Mouse (Mus musculus): ENCODE measurements around the gene Bicdl2. TPM values are rescaled to one million over a fixed set of nuclear protein-coding genes. Genes with fewer than 3 reads are reported as not detected.

Bicdl2 gene
- total RNA-seq, 2 experiments from 2014 or later = not detected

- DNase-seq = peak; percentile 41
Observed at GRCm38 (mm10) chr17:23674271-23674952, 14.1 kb downstream of the Bicdl2 start.

- DNase-seq = peak; percentile 82
Observed at GRCm38 (mm10) chr17:23675127-23675526, 14.8 kb downstream of the Bicdl2 start.

GRCm38 (mm10) chr17:23675564-23676281, 15.4 kb downstream of the Bicdl2 start:
- DNase-seq = peak; percentile 83

GRCm38 (mm10) chr17:23676473-23677031, 16.2 kb downstream of the Bicdl2 start:
- DNase-seq = peak; percentile 85

DNA sequence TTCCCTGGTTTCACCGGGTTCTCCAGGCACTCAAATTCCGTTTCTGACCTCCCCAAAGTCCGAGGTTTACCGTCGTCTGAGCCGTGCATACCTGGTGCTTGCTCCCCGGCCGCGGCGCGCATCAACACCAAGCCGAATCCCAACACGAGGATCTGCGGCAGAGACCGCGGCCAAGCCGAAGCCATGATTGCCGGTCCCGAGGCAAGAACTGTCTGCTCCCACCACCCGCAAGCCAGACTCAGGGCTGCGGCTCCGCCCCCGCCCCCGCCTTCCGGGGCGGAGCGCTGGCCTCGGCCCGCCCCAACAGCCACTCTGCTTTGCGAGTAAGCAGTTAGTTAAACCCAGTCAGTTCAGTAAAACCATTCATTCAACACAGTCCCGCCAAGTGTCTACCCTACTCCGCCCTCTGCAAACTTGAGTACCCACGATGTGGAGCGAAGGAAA, 17.0 kb downstream of the Bicdl2 start, which contains the start of gene Tnfrsf12a:
Tnfrsf12a (minus strand) TSS at position 233 of the 444 bp plus-strand sequence.
- DNase-seq = peak; percentile 92

DNA sequence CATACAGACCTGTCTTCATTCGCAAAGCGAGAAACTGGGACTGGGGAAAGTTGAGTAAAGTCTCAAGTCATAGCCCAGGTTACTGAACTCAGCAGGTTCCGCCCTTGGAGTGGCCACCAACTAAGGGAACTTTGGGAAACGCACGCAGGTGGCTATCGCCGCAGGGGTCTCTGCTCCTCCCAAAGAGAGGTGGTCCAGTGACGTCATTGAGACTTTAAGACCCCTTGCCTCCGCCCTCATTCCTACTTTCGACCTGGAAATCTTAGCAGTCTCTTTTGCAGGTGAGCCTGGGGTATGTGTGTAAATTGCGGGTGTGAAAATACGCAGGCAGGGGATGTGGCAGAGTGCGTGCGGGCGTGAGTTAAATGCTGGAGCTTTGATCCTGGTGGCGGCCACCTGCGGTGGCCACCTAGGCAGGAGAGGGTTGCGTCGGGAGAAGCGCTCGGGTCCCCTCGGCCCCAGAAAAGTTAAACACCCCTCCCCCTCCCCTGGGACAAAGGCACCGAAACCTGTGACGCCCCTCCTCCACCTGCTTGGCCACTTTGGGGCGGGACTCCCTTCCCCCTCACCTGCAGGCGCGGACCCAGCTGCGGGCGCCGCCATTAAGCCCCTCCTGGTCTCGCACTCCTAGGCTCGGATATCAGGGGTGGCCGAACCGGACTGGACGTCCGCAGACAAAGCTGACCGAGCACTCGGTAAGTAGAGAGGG, 19.0 kb downstream of the Bicdl2 start, which contains the start of gene Cldn6:
Cldn6 (plus strand) TSS at position 123 of the 709 bp plus-strand sequence.
- no peak for DNase-seq

- DNase-seq = no peak
Observed at GRCm38 (mm10) chr17:23680336-23680735, 20.0 kb downstream of the Bicdl2 start.

GRCm38 (mm10) chr17:23681086-23681485, 20.8 kb downstream of the Bicdl2 start:
- peak; percentile 55 for DNase-seq

DNA sequence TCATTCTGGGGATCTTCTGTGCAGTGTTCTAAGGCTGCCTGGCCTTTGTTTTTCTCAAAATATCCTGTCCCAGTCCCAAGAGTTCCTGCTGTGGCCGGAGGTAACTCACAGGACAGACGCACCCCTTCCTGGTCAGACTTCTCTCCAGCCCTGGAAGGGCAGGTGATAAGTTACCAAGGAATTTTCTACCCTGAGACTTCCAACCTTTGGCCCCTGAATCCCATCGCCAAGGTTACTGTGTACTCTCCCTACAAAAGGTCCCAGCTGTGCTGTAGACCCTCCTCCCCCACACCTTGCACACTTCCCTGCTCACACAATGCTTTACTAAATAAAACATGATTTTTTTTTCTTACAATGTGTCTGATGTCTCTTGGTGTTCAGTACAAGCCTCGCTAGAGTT, 21.8 kb downstream of the Bicdl2 start:
- no peak for DNase-seq

- DNase-seq = no peak
Observed at GRCm38 (mm10) chr17:23682530-23682929, 22.2 kb downstream of the Bicdl2 start.

- no peak for DNase-seq
Observed at GRCm38 (mm10) chr17:23683226-23683625, 22.9 kb downstream of the Bicdl2 start.

DNA sequence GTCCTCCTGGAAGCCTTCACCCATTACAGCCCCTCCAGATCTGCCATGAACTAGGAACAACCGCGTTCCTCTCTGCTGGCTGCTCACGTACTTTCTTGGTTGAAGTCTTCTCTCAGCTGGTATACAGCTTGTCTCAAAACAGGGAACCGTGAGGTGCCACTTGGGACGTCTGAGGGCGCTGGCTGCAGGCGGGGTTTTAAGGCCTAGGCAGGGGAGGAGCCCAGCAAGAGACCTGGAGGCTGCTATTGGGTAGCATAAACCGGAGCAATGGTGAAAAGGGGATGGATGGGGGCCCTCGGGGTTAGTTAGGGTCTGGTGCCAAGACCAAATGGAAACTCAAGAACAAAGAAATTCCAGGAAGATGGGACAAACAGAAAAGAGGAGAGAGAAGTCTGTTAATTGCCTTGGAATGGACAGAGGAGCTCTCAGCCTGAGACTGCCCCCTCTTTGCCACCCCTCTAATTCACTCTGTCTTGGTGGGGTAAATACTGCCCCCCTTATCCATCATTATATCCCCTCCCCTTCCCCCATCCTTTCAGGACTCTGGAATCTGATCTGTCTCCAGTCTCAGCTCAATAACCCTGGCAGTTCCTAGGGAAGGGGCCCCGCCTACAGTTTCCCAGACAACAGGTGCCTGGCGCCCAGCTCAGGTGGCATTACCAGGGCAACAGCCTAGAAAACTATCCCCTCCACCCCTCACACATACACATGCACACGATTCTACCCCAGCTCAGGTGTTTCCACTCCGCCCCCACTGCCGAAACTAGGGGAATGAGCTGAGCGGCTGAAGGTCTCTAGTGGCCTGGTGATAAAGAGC, 23.8 kb downstream of the Bicdl2 start, which contains the start of gene Cldn9:
Cldn9 (minus strand) TSS at position 171 of the 817 bp plus-strand sequence.
- no peak for DNase-seq

- DNase-seq = no peak
Observed at GRCm38 (mm10) chr17:23694491-23694890, 34.2 kb downstream of the Bicdl2 start.

DNA sequence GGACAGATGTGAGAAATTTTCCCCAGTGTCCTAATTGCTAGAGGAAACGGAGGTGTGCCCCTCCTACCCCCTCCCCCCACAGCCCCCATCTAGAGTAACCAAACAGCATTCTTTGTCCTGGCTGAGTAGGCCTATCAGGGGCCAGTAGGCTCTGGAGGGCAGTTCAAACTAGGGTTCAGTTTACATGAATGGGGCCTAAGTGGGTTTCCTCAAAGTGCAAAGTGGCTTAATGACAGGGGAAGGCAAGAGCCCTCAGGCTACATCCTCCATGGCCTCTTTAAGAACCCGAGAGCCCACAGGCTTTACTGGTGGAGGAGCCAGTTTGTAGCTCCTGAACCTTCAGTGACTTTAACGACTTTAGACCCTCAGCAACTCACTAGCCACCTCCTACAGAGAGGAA, 35.5 kb downstream of the Bicdl2 start:
- DNase-seq = no peak

DNA sequence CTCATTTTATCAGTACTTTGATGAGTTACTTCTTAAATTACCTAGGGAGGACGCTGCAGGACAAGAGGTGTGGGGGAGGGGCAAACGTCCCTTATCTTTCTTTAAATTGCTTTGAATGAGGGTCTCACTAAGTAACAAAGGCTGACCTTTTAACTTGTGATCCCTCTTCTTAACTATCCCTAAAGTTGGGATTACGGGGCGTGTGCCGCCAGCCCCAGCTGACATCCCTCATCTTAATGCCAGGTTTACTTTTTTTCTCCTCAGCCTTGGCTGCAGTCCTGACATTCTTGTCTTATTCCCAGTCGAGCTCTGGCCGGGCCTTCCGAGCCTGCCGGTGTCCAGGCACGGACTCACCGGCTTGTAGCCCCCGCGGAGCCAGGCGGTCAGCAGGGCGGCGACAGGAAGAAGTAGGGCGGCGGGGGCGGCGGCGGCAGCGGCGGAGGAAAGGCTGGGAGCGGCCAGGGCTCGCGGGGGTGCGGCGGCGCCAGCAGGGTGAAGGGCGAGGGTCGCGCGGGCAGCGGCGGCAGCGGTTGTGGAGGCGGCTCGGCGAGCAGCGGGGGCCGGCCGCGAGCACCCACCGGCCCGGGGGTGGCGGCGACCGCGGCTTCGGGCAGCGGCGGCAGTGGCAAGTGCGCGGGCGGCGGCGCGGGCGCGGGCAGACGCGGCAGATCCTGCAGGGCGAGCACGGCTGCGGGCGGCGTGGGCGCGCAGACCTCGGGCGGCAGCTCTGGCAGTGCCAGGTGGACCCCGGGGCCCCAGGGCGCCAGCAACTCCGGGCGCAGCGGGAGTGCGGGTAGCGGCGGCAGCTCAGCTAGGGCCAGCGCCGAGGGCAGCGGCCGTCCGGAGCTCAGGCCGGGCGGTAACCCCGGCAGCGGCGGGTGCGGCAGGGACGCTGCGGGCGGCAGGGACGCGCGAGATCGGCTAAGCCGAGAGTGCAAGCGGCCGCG, 39.1 kb downstream of the Bicdl2 start:
- peak; percentile 61 for DNase-seq

GRCm38 (mm10) chr17:23700079-23700478, 39.8 kb downstream of the Bicdl2 start:
- DNase-seq = peak; percentile 95

- no peak for DNase-seq
Observed at GRCm38 (mm10) chr17:23703301-23703700, 43.0 kb downstream of the Bicdl2 start.

DNA sequence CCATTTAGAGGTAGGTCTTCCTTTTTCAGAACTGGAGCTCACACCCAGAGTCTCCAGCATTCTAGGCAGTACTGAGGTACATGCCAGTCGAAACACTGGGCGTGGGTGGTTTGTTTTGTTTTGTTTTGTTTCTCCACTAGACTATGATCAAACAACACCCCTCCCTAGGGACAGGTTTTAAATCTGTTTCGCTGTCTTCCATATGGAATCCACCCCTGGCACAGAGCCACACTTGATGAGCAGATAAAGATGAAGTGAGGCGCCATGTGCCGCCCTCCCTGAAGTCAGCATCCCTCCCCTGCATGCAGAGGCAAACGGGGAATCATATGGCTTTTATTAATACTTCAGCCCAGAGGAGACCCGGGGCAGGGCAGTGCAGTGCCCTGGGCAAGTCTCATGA, 44.4 kb downstream of the Bicdl2 start:
- no peak for DNase-seq

DNA sequence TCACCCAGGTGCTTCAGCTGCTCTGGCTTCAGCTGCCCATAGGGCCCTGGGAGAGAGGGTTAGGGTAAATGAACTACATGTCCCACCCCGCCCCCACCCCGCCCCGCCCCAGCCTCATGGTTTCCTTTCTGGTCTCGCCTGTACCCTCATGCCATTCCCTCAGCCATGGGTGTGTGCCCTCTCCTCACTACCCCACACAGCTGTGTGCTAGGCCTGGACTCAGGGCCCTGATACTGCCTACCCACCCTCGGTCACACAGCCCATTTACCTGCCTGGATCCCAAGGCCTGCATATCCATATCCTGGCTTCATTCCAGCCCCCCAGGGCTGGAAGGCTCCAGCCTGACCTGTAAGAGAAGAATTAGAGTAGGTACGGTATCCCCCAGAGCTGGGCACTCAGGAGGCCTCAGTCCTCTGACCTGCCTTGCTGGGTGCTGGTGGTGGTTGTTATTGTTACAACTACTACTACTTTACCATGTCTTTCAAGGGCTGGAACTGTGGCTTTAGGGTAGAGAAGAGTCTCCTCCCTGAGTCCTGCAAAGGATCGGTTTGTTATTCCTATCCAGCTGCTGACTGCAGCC, 45.3 kb downstream of the Bicdl2 start:
- DNase-seq = no peak

DNA sequence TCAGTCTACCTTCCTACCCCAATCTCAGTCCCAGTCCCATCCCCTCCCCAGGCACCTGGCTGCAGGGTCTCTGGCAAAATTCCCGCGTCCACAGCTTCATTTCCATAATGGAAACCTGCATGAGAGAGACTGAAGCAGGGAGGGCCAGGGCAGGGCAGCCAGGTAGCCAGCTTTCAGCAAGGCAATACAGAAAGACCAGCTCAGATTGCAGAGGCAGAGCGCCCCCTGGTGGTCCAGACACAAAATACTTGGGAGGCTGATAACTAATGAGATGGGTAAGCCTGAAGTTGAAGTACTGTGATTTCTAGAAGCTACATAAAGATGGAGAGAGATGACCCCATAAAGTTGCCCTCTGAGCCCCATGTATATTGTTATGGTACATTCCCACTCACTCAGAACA, 45.9 kb downstream of the Bicdl2 start:
- DNase-seq = peak; percentile 85

All from adrenal gland, postnatal 10 days (tissue).